Mouse (Mus musculus) cerebellum, adult 9-10 months (tissue): ENCODE results near the gene Als2.
A peak's percentile ranks its signal among the peaks of the same experiment; 100 is the strongest.

Experiments used
- DNase-seq: peaks from one replicate; pipeline ENCODE4 v3.0.0; 2022

Als2 gene

DNA sequence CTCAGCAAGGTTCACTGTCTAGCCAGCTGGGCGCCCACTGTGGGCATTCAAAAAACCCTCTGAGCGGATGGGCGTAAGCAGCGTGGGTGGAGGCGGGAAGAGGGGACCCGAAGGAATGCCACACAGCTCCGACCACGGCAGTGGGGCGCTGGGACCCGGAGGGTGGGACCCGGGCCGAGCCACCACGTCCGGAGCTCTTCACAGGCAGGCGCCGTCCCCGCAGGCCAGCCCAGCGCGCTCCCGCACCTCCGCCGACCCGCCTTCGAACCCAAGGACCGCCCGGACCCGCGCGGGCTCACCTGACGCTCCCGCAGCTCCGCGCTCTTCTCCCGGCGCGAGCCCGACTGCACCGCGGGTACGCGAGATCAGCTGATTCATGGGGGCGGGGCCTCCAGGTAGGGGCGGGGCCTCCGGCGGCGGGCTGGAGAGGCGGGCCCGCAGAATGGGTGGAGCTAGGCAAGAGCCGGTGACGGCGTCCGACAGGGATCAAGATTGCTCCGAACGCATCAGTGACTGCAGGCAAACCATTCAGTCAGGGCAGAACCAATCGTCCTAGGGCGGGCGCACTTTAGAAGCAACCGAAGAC lies at the start of gene Als2:
Als2 (minus strand) TSS at position 376 of the 586 bp plus-strand sequence.
- peak; percentile 98 for DNase-seq

DNA sequence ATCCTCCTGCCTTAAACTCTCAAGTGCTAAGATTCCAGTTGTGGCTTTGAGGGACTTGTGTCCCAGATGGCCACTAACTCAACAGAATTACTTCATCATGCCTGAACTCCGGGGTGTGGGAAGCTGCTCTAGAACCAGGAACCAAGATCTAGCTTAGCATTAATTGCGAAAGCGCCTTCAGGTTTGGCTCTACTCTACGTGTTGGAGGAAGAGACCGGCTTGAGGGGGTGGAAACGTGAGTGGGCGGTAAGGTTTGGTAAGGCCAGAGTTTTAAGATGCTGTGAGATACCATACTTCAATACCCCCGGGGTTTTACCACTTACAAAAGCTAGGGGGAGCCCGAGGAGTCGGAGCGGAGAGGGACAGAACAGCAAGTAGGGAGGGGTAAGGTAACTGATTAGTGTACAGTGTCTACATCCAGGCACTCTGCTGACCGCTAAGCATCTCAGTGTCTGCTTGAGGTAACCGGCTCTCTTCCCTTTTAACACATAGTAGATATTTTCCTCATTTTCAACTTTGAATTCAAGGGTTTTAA lies 49.4 kb upstream of the Als2 start:
- DNase-seq = no peak

DNA sequence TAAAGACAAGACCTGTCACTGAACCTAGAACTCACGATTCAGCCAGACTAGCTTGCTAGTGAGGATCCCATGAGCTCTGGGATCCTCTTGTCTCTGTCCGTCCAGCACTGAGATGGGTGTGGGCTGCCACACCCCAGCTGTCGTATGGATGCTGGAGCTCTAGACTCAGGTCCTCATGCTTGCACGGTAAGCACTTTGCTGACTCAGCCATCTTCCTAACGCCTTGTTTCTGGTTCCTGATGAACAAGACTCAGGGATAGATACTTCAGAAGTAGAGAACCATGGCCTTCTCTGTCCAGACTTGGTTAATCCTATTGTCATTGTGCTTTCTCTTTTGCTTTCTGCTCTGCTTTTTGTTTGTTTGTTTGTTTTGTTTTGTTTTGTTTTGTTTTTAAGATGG lies 48.8 kb upstream of the Als2 start:
- DNase-seq = no peak

DNA sequence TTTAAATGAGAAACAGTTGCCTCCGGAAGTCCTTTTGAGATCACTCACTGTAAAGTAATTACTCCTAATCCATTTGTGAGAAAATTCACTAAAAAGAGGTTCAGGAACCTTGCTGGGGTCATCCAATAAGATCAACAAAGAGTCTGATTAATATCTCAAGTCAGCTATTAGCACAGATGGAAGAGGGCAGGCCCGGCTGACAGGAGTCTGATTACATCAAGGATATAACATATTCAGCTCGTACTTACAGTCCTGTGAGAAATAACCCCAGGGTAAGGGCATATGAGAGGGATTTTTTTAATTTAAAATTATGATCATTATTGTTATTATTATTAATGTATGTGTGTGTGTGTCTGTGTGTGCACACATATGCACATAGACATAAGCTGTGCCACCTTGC lies 35.2 kb upstream of the Als2 start:
- DNase-seq = no peak

DNA sequence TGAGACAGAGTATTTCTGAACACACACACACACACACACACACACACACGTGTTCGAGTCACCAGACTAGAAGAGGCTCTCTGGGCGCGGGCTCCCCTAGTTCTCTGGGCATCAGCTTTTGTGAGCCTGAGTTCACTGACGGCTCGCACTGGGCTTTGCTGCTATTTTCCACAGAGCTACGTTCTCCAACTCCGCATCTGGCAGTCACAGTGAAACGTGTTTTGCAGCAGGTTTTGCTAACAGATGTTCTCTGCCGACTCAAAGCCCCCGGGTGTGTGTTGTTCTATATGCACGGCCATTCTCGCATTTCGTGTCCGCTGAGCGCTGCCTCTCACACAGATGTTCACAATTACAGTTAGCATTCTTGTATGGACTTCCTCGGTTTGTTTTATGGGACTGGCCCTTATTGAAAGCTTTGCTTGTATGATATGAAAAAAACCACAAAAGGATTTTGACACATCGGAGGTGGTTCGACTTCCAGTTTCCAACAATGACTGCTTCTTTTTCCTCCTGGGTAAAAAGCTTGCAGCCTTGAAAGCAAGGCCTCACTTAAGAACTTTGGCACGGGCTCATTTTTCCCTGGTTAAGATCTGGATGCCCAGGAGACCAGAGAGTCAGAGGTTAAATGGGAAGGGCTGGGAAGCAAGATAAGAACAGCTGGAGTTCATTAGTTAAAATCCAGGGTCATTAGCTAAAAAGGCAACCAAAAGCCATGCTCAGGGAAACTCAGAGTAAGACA lies 33.1 kb upstream of the Als2 start:
- no peak for DNase-seq

GRCm38 (mm10) chr1:59269466-59269865 lies 32.4 kb upstream of the Als2 start:
- no peak for DNase-seq

- no peak for DNase-seq
Observed at GRCm38 (mm10) chr1:59268931-59269330, 31.9 kb upstream of the Als2 start.

DNA sequence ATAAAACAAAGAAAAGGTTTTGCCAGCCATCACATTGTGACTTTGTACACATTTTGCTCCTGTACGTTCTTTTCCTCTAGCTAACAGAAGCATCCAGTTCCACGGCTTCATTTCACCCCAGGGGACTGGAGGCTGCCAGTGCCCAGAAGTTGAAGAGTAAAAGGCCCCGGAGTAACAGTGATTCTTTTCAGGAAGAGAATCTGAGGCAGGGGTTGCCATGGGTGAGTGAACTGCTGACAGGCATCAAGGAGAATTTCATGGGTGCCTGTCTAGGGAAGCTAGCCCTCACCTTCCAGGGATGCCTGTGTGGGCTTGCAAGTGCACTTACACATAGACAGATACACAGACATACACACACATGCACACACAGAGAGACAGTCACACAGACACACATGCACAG lies 20.7 kb upstream of the Als2 start:
- DNase-seq = no peak

GRCm38 (mm10) chr1:59256751-59257231 lies 19.8 kb upstream of the Als2 start, which contains the start of gene Cdk15:
Gene Cdk15, plus strand, starts transcription at chr1:59256906.
- DNase-seq = no peak

GRCm38 (mm10) chr1:59253301-59253909 lies 16.4 kb upstream of the Als2 start:
- DNase-seq = peak; percentile 34

DNA sequence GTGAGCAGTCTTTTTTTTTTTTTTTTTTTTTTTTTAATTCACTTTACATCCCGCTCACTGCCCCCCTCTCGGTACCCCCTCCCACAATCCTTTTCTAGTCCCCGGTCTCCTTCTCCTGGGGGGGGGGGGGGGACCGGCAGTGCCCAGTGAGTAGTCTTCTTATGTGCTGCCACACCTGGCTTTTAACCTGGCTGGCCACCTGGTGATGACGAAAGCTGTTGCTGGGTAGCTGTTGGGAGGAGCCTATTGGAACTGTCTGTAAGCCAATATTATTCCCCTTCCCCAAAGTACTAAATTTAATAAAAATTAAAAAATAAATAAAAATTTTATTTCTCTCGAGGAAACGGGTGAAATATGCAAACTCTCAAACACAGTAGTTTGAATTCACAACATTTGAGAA lies 15.7 kb upstream of the Als2 start:
- DNase-seq = peak; percentile 71

DNA sequence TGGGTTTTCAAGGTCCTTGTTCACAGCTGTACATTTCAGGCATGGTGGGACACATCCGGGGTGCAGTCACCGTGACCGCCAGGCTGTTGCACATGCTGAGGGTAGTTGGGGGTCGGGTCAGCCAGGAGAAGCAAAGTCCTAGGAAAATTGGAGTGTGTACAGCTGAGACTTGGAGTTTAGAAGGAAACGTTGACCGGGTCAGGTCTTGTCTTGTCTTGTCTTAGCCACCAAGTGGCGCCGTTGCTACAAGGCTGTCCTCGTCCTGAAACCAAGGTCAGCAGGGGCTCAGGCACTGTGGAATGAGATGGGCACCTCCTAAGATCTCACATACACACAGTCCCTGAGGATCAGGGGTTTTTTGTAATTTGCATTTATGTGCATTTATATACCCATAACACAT lies 10.6 kb upstream of the Als2 start:
- peak; percentile 81 for DNase-seq

GRCm38 (mm10) chr1:59243770-59244169 lies 6.7 kb upstream of the Als2 start:
- no peak for DNase-seq

DNA sequence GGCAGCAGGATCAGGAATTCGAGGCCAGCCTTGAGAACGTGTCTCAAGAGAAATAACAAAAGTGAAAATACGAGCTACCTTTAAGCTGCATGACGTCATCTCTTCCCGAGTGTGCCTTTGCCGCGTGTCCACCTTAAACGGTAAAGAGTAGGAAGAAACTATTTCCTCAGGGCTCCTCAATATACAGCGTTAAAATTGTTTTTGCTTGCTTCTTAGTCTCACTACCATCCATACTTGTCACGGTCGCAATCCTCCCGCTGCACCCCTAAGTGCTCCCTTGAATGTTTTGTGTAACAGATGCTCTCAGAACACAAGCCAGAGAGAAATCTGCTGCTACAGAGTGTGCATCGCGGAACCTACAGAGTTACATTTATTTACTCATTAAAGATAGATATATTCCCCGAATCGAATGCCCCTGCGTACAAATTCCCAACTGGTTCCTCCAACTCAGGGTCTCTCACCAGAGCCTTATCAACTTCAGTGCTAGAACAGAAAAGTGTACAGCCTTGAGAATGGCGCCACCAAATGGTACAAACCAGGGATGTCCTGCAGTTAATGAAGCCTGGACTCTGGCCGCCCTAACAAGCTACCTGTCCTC lies 682 bp upstream of the Als2 start:
- peak; percentile 92 for DNase-seq

- DNase-seq = peak; percentile 85
Observed at GRCm38 (mm10) chr1:59229187-59229586, 7.8 kb downstream of the Als2 start.

DNA sequence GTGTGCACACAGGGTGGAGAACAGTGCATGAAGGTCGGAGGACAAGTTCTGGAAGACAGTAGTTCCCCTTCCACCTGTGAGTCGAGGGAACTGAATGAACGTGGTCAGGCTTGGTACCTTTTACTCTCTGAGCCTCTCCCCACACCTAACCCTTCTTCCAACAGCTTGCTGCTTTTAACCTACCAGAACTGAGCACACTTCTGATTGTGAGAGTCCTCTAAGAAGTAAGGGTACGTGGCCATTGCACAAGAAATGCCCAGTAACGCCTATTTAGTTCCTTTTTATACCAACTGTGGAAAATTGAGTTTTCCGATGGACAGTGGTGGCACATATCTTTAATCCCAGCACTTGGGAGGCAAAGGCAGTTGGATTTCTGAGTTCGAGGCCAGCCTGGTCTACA lies 8.5 kb downstream of the Als2 start:
- peak; percentile 40 for DNase-seq

DNA sequence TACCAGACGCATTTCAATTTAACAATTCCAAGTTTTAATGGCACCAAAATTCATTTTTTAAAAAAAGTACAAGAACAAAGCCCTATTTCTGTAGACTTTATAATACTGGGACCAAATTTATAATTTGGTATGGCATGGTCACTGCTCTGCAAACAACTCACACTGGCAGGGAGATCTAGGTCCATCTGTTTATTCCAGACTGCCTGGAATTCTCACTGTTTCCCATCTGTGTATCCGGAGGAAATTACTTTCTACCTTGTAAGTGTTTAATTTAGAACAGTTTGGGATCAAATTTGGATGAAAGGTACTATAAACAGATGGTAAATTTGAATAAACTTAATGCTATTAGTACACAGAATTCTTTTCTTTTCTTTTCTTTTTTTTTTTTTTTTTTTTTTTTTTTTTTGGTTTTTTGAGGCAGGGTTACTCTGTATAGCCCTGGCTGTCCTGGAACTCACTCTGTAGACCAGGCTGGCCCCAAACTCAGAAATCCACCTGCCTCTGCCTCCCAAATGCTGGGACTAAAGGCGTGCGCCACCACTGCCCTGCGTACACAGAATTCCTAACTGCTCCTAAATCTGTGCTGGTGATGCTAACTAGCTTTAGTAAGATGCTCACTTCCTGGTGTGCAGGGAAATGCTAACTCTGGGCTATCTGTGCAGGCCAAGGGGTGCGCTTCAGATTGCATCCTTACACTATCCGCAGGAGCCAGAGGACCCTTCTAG lies 14.8 kb downstream of the Als2 start:
- DNase-seq = peak; percentile 97

GRCm38 (mm10) chr1:59221591-59221990 lies 15.4 kb downstream of the Als2 start:
- DNase-seq = peak; percentile 69

GRCm38 (mm10) chr1:59220371-59220770 lies 16.7 kb downstream of the Als2 start:
- DNase-seq = peak; percentile 43

- DNase-seq = peak; percentile 94
Observed at GRCm38 (mm10) chr1:59215446-59215845, 21.6 kb downstream of the Als2 start.

DNA sequence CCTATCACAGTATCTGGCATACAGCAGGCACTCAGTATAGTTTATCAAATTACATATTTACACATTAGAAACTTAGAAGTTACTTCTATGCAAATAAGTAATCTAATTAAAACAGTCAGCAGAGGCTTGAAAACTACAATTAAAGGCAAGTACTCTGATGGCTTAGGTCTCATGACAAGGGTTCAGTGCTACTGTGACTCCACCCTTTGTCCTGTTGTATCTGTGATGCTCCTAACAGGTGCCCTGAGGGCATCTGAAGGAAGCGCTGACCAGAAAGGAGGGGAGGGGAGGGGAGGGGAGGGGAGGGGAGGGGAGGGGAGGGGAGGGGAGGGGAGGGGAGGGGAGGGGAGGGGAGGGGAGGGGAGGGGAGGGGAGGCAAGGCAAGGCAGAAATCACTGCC lies 24.1 kb downstream of the Als2 start:
- DNase-seq = no peak

- peak; percentile 44 for DNase-seq
Observed at GRCm38 (mm10) chr1:59212076-59212779, 24.8 kb downstream of the Als2 start.
